Mouse (Mus musculus) heart, postnatal 36 days (tissue): ENCODE measurements around the gene 1700025C18Rik. TPM values are rescaled to one million over a fixed set of nuclear protein-coding genes. Genes with fewer than 3 reads are reported as not detected.

ENCODE experiments used
- DNase-seq, 2 experiments: peaks; one replicate each; pipeline ENCODE4 v3.0.0; 2021 to 2022
- intact Hi-C: fragments of 180-260 bp; cut with DNase I; formaldehyde crosslinking; loops from one replicate; pipeline ENCODE4 v1.15.1; 2025
- total RNA-seq, 2 experiments: library from RNA; stranded (reverse); gene quantifications; 2 replicates each; pipeline ENCODE4 v1.2.3; 2021

The 1700025C18Rik gene
- total RNA-seq, 2 experiments from 2014 or later, result not detected

GRCm38 (mm10) chr2:165078605-165079004 lies 11.9 kb downstream of the 1700025C18Rik start:
- intact Hi-C loops, result no loop called here
- DNase-seq, result no peak

- no peak for DNase-seq
- intact Hi-C loops, result no loop called here
These were observed 12.5 kb downstream of the 1700025C18Rik start for GRCm38 (mm10) chr2:165078045-165078444.

DNA sequence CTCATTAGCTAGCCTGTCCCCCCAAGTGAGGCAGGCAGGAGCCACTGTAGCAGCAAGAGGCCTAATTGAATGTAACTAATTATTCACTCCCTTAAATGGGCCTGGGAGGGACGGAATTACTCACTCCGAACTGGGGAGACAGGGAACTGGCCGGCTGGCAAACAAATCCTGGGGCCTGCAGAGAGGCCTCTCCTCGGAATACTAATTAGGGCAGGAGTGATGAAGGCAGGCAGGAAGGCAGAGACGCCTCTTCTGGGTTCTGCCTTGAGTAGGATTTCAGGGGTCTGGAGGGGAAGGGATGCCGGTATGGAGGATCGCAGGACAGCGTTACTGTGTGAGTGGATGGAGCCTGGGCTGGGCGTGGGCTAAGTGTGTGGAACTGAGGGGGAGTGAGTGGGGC lies 13.5 kb downstream of the 1700025C18Rik start:
- intact Hi-C loops, result no loop called here
- no peak for DNase-seq

GRCm38 (mm10) chr2:165074937-165075336 lies 15.6 kb downstream of the 1700025C18Rik start:
- peak; percentile 80 to 85 for DNase-seq
- intact Hi-C loops, result loop anchor here (1.0 to 2.0 kb wide), 5 partner anchors 38 to 286 kb away; no protein-coding TSS in a partner anchor

- DNase-seq, result peak; percentile 58 to 59
- intact Hi-C loops, result loop anchor here (1.0 to 2.0 kb wide), 2 partner anchors 39 to 287 kb away; no protein-coding TSS in a partner anchor
These were observed 16.3 kb downstream of the 1700025C18Rik start for GRCm38 (mm10) chr2:165074081-165074884.

DNA sequence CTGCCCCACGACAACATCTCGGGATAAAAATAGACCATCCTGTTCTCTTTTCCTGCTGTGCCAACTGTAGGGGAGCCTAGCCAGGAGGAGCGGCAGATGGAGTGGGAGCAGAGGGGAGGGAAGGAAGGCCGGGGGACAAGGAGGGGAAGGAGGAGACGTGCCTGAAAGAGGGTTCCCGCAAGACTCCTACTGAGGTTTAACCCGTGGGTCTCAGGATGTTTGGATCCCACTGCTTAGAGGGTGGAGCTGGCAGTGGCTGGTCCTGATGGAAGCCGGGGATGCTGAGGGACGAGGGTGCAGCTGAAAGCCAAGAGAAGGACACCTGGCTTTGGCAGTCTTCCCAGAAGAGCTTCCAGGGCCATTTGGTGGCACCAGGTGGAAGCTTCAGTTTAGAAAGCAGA lies 17.2 kb downstream of the 1700025C18Rik start:
- DNase-seq, result no peak
- intact Hi-C loops, result no loop called here

- peak; percentile 68 to 69 for DNase-seq
- intact Hi-C loops, result loop anchor here (1.0 kb wide), 1 partner anchor 108 kb away; no protein-coding TSS in a partner anchor
These were observed 20.3 kb downstream of the 1700025C18Rik start for GRCm38 (mm10) chr2:165070096-165070816.

GRCm38 (mm10) chr2:165068806-165069205 lies 21.7 kb downstream of the 1700025C18Rik start:
- DNase-seq, result no peak
- intact Hi-C loops, result no loop called here

DNA sequence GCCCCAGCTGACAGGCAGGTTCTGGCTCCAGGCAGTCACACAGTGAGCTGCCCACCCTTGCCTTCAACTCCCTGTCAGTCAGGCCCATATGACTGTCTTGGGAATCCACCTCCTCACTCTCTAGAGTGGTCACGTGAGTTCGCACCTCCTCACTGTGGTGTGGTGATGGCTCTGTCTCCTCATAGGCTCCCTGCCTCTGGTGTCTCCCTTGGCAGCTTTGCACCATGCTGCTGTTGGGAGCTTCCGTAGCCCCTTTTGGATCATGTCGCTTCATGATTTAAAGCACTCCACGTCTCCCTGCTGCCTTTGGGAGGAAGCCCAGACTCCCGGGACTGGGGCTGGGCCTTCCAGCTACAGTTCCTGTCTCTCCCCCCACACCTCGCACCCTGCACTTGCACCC lies 26.1 kb downstream of the 1700025C18Rik start:
- intact Hi-C loops, result no loop called here
- no peak for DNase-seq

DNA sequence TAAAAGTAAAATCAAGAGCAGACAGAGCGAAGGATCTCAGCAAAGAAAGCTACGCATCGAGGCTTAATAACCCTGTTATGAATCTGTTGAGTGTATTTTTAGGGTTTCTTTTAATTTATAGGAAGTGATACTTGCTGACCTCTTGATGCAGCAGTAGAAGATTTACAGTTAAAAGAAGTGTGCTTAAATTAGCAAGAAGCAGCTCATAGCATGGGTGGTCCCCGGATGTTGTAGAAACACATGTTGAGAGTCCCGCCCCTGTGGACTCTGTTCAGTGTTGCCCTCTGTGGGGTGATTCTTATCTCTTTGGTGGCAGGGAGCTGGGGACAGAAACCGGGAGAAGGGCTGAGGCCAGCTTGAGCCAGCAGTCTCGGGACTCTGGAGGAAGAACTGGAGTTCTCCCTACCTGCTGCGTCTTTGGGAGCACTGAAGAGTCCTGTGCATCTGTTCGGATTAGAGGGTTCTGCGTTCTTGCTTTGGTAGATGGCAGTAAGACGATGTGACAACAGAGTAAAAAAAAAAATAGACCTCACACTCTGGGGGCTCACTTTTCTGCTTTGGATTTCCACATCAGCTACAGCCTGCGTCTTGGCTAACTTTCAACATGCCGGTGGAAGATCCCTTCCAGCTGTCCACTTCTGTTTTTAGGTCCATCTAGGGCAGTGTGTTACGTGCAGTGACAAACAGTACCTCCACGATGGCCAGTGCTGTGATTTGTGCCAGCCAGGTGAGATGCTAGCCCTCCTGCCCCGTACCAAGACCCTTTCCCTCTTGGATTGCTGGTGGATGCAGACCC lies 28.7 kb downstream of the 1700025C18Rik start:
- peak in 1 of 2 experiments; percentile 14 for DNase-seq
- intact Hi-C loops, result no loop called here

DNA sequence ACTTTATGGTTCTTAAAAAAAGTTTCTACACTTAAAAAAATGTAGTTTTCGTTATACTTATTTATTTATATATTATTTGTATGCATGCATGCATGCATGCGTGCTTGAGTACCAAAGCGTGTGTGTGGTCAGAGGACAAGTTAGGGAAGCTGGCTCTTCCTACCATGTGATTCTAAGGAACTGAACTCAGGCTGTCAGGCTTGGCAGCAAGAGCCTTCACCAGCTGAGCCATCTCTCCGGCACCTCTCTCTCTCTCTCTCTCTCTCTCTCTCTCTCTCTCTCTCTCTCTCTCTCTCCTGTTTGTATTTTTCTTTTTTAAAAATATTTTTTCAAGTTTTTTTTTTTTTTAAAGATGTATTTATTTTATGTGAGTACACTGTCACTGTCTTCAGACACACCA lies 30.6 kb downstream of the 1700025C18Rik start:
- no peak for DNase-seq
- intact Hi-C loops, result no loop called here

GRCm38 (mm10) chr2:165056377-165057085 lies 34.0 kb downstream of the 1700025C18Rik start:
- no peak for DNase-seq
- intact Hi-C loops, result no loop called here

DNA sequence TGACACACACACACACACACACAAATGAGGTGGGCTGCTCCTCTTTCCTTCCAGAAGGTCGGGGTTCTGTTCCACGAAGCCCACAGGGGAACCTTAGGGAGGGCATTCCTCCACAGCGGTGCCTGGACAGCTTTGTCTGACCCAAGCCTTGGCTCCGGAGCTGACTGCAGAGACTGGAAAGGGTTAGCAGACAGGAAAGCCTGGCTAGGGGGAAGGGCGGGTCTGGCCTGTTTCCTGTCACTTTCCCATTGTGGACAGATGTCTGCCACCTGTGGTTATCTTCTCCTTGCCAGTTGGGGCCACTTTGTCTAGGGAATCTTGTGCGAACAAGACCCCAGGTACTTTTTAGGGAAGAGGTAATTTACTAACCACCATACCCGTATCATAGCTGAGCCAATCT lies 34.6 kb downstream of the 1700025C18Rik start:
- DNase-seq, result peak in 1 of 2 experiments; percentile 35
- intact Hi-C loops, result no loop called here

DNA sequence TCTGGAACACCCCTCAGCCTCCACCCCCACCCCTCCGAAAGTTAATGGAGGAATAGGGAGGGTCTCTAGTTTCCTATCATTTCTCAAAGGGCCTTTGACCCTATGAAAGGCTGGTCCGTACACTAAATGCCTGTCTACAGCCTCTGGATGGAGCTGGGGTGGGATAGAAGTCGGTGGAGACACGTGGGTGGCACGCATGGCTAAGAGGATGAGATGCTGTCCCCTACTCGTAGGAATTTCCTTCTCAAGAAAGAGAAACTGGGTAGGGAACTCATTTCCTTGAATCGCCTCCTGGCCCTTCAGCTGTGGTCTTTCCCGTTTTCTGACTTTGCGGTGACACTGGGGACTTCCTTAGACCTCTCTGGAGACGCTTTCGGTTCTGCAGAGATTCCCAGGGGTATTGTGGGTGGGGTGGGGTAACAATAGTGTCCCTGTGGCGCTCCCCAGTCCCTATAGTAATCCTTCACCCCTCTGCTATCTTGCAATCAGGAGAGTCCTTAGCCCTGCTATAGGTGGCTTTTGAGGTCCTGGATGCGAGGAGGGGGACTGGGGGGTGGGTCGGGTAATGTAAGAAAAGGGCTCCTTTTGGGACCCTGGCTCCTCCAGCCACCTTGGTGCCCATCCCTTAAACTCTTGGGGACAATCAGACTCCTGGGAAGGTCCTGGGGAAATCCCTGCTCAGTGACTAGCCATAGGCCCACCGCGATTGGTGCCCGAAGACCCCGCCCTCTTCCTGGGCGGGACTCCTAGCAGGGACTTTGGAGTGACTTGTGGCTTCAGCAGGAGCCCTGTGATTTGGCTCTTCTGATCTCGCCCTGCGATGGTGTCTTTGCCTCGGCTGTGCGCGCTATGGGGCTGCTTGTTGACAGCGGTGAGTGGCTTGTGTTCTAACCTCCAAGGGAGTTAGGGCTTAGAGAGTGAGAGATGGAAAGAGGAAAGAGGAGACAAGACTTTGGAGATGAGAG lies 35.4 kb downstream of the 1700025C18Rik start, which contains the start of gene Cd40:
TSS of gene Cd40 (plus strand) at position 740 of the 965 bp plus-strand sequence.
- intact Hi-C loops, result no loop called here
- DNase-seq, result peak; percentile 79 to 81

GRCm38 (mm10) chr2:165051566-165051965 lies 39.0 kb downstream of the 1700025C18Rik start:
- intact Hi-C loops, result no loop called here
- no peak for DNase-seq

DNA sequence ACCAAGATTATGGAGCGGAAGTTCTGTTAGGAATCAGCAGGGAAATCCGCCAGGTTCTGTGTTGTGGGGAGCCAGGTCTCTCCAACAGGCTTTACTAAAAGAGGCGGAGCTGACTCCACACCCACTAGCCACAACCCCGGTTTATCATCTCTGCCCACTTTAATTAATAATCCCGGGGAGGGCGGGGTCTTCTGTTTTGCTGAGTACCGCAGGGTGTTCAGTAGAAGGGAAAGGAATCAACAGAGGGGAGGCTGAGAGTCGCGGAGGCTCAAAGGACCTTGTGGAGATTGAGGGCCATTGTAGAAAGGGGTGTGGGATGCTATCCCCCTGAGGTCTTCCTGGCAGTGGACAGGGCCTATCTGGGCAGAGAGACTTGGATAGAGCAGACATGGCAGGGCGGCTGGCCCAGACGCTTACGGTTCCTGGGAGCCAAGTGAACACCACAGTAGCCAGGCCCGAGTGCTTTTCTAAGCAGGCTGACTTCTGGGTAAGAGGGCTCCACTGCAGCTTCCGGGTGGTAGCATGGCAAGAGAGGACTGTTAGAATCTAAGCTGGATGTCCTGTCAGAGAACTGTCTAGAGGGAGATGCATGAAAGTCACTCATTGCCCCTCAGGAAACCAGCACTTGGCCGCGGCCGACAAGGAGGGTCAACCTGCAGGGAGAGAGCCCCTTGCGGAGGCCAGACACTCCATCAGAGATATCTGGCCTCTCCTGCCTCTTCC lies 39.6 kb downstream of the 1700025C18Rik start:
- DNase-seq, result no peak
- intact Hi-C loops, result no loop called here

DNA sequence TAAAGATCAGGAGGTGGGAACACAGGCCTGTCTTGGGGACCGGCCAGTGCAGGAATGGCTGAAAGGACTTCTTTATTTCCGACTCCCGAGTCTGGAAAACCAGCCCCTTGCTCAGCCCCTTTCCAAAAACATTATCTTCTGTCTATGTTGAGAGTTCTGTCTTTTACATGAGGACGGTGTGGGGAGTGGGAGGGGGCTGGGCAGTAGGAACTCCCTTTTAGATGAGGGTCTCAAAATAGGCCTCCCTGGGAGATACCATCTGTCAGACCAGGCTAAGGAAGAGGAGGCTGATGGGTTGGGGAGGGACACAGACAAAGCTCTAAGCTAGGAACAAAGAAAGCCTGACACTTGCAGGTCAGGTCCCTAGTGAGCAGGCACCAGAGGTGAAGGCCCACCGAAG lies 41.5 kb downstream of the 1700025C18Rik start:
- no peak for DNase-seq
- intact Hi-C loops, result no loop called here

DNA sequence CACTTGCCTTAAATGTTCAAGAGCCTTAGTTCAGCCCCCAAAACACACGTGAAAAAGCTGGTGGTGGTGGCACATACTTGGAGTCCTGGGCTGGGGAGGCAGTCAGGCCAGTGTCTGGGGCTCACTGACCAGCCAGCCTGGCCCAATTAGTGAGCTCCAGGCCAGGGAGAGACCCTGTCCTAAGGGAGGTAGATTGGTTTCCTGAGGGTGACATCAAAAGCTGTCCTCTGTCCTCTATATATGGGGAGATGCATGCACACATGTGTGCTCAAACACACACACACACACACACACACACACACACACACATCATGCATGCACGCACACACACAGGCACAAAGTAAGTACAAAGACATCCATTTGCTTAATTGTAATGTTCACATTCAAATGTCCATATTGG lies 46.8 kb downstream of the 1700025C18Rik start:
- intact Hi-C loops, result no loop called here
- DNase-seq, result no peak
